Comparison of ENCODE assay signal across 8 mouse cellular contexts in the genomic region with DNA sequence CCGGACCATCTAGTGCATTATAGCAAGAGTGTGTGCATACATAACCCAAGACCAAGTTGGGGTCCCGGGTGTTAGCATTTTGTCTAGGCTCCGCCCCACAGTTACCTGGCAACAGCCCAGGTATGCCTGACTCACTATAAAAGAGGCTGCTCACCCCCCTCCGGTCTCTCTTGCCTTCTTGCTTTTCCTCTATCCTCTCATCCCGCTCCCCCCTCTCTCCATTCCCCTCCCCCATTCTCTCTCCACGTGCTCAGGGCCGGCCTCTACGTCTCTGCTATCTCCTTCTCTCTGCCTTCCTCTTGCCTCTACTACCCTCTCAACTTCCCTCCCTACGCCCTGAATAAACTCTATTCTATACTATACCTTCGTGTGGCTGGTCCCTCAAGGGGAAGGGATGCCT. TPM values are rescaled to one million over a fixed set of nuclear protein-coding genes. Genes with fewer than 3 reads are reported as not detected.
DNase-seq lines count a peak whose midpoint lies in the region; ATAC-seq and TF ChIP-seq lines count a peak whose summit lies in the region.

No protein-coding gene starts in this region.

- no peak overlapping the region for H3K27ac ChIP-seq in left cerebral cortex, adult 2 months
- H3K27ac ChIP-seq in forebrain, embryonic 14.5 days (ENCODE audit: low read depth, low read length) = no peak overlapping the region
- H3K27ac ChIP-seq in macrophage = no peak overlapping the region

- no peaks in the 10 kb centered on the region for H3K9me3 ChIP-seq in forebrain, embryonic 14.5 days (replicated peaks; ENCODE audit: control insufficient read depth, low read length)

- H3K27me3 ChIP-seq in forebrain, embryonic 14.5 days (replicated peaks; ENCODE audit: control insufficient read depth, insufficient read depth, low read length) = peaks cover 13% of the 10 kb centered on the region

- WGBS in forebrain, embryonic 14.5 days = 3% methylated on average over 10 of the region's 10 CpGs
- WGBS in macrophage (ENCODE audit: missing documents) = 31% methylated on average over 10 of the region's 10 CpGs

- DNase-seq in left cerebral cortex, adult 2 months (ENCODE audit: extremely low spot score in 1 of 2, low spot score in 2 of 2) = no peak
- no peak for DNase-seq in left cerebral cortex, postnatal 25 days (ENCODE audit: low spot score in 2 of 2)
- DNase-seq in brain, embryonic 14.5 days (ENCODE audit: low read depth) = peak; percentile 34
- peak; percentile 33 for DNase-seq in forebrain, embryonic 14.5 days (ENCODE audit: low spot score)
- no peak for DNase-seq in adrenal gland, adult 8-10 months
- DNase-seq in adrenal gland, adult 18-20 months (ENCODE audit: low spot score in 2 of 2) = no peak
- DNase-seq in layer of hippocampus, adult 9-10 months (ENCODE audit: low spot score) = no peak

- peak; percentile 13; the same call in 1 of the 2 replicates for ATAC-seq in forebrain, embryonic 14.5 days

- TF ChIP-seq POLR2A in brain, embryonic 14.5 days (IDR thresholded peaks at IDR 0.05; ENCODE audit: borderline replicate concordance, extremely low read depth, insufficient read depth, insufficient read length, poor library complexity, severe bottlenecking) = no peak

- intact Hi-C loops in left cerebral cortex, adult 2 months (cut with DNase I) = loop anchor here (2.0 kb wide), 1 partner anchor 36 kb away; no protein-coding TSS in a partner anchor
- intact Hi-C loops in left cerebral cortex, postnatal 25 days (cut with DNase I) = no loop called here

- TF ChIP-seq CTCF in left cerebral cortex, adult 2 months (IDR thresholded peaks at IDR 0.05) = no peak
- TF ChIP-seq CTCF in brain, embryonic 14.5 days (IDR thresholded peaks at IDR 0.05; ENCODE audit: borderline replicate concordance, extremely low read depth, insufficient read depth, insufficient read length) = no peak

- H3K9ac ChIP-seq in forebrain, embryonic 14.5 days (ENCODE audit: low read length) = peak overlapping the region; percentile 62

- H3K4me3 ChIP-seq in left cerebral cortex, adult 2 months = peak overlapping the region; percentile 76
- peak overlapping the region; percentile 52 for H3K4me3 ChIP-seq in forebrain, embryonic 14.5 days (ENCODE audit: low read depth, low read length)
- H3K4me3 ChIP-seq in macrophage (ENCODE audit: inconsistent target) = peak overlapping the region; percentile 44

- H3K79me2 ChIP-seq in macrophage (ENCODE audit: inconsistent target) = no peaks in the 10 kb centered on the region

- peak overlapping the region; percentile 69 for H3K4me2 ChIP-seq in forebrain, embryonic 14.5 days (ENCODE audit: low read length)

- peaks cover 7% of the 10 kb centered on the region; the same call in 1 of the 2 replicates for H3K4me1 ChIP-seq in forebrain, embryonic 14.5 days (ENCODE audit: control insufficient read depth, insufficient read depth, low read length)

- no peaks in the 10 kb centered on the region for H3K36me3 ChIP-seq in forebrain, embryonic 14.5 days (ENCODE audit: control insufficient read depth, insufficient read depth, low read length)
- H3K36me3 ChIP-seq in macrophage (ENCODE audit: inconsistent target) = peaks cover 24% of the 10 kb centered on the region

RNA-seq across cellular contexts. Expression of a gene that starts 14.0 kb away (rescaled TPM):
- under 1 TPM in 1 of 2 experiments, not detected in 1; 0.36 TPM for total RNA-seq in left cerebral cortex, adult 2 months (2021)
- total RNA-seq in left cerebral cortex, postnatal 25 days (2021) = not detected
- polyA plus RNA-seq in brain, embryonic 14.5 days (2012; rRNA removed) = 0.34 and 0.38 TPM in 2 replicates
- polyA plus RNA-seq in forebrain, embryonic 14.5 days (2014; fragmentation: Nextera tagmentation; extraction: Ambion mirVana) = 0.41 and 0.50 TPM in 2 replicates
- 10 to 100 TPM in 18 of 26 experiments, 1 to 10 TPM in 8; 2.8 to 51.5 (median 15.7) TPM for total RNA-seq in macrophage (2018; cell fraction: chromatin; rRNA removed)
- total RNA-seq in macrophage (2018; cell fraction: cytosol; rRNA removed) = 100 to 1,000 TPM; 164 to 540 (median 249) TPM
- total RNA-seq in macrophage (2018; cell fraction: nucleus; rRNA removed) = 100 to 1,000 TPM in 12 of 26 experiments, 10 to 100 TPM in 14; 45.3 to 292 (median 97.1) TPM
- 192 to 337 TPM (median 269 TPM) in 3 replicates for polyA plus RNA-seq in macrophage (2018)
- 1 to 10 TPM; 4.1 to 7.5 (median 6.1) TPM for total RNA-seq in adrenal gland, adult 8-10 months (2022)
- total RNA-seq in adrenal gland, adult 18-20 months (2021) = 10 to 100 TPM in 1 of 2 experiments, 1 to 10 TPM in 1; 5.8 to 13.0 TPM

RNA-seq across cellular contexts. Expression of a gene that starts 32.0 kb away (rescaled TPM):
- total RNA-seq in left cerebral cortex, adult 2 months (2021) = 10 to 100 TPM; 11.6 to 14.3 TPM
- 10 to 100 TPM; 13.8 TPM for total RNA-seq in left cerebral cortex, postnatal 25 days (2021)
- 4.9 and 7.4 TPM in 2 replicates for polyA plus RNA-seq in brain, embryonic 14.5 days (2012; rRNA removed)
- polyA plus RNA-seq in forebrain, embryonic 14.5 days (2014; fragmentation: Nextera tagmentation; extraction: Ambion mirVana) = 8.3 and 11.5 TPM in 2 replicates
- 100 to 1,000 TPM in 2 of 26 experiments, 10 to 100 TPM in 24; 11.2 to 126 (median 31.3) TPM for total RNA-seq in macrophage (2018; cell fraction: chromatin; rRNA removed)
- total RNA-seq in macrophage (2018; cell fraction: cytosol; rRNA removed) = 1,000 to 10,000 TPM in 1 of 26 experiments, 100 to 1,000 TPM in 25; 241 to 1,033 (median 488) TPM
- 100 to 1,000 TPM in 22 of 26 experiments, 10 to 100 TPM in 4; 68.5 to 379 (median 158) TPM for total RNA-seq in macrophage (2018; cell fraction: nucleus; rRNA removed)
- polyA plus RNA-seq in macrophage (2018) = 921 to 1,206 TPM (median 1,155 TPM) in 3 replicates
- 10 to 100 TPM; 11.4 to 29.7 (median 23.1) TPM for total RNA-seq in adrenal gland, adult 8-10 months (2022)
- 10 to 100 TPM; 17.7 to 32.8 TPM for total RNA-seq in adrenal gland, adult 18-20 months (2021)

RNA-seq across cellular contexts. Expression of a gene that starts 56.3 kb away (rescaled TPM):
- total RNA-seq in left cerebral cortex, adult 2 months (2021) = 1 to 10 TPM; 4.7 to 5.0 TPM
- 1 to 10 TPM; 3.6 to 6.2 TPM for total RNA-seq in left cerebral cortex, postnatal 25 days (2021)
- polyA plus RNA-seq in brain, embryonic 14.5 days (2012; rRNA removed) = 0.86 and 1.4 TPM in 2 replicates
- 0.52 and 1.5 TPM in 2 replicates for polyA plus RNA-seq in forebrain, embryonic 14.5 days (2014; fragmentation: Nextera tagmentation; extraction: Ambion mirVana)
- total RNA-seq in macrophage (2018; cell fraction: chromatin; rRNA removed) = 1,000 to 10,000 TPM in 14 of 26 experiments, 100 to 1,000 TPM in 12; 552 to 2,008 (median 1,011) TPM
- 100 to 1,000 TPM; 224 to 730 (median 474) TPM for total RNA-seq in macrophage (2018; cell fraction: cytosol; rRNA removed)
- total RNA-seq in macrophage (2018; cell fraction: nucleus; rRNA removed) = 1,000 to 10,000 TPM in 21 of 26 experiments, 100 to 1,000 TPM in 5; 780 to 1,818 (median 1,207) TPM
- polyA plus RNA-seq in macrophage (2018) = 372 to 843 TPM (median 791 TPM) in 3 replicates
- 10 to 100 TPM in 3 of 4 experiments, 1 to 10 TPM in 1; 6.4 to 15.5 (median 12.2) TPM for total RNA-seq in adrenal gland, adult 8-10 months (2022)
- total RNA-seq in adrenal gland, adult 18-20 months (2021) = 10 to 100 TPM in 1 of 2 experiments, 1 to 10 TPM in 1; 7.0 to 15.6 TPM

Comparison
In these comparisons a context has a peak if more than half of its experiments do, and no peak if none do; other contexts are left out.
1. DNase-seq: peak in brain, embryonic 14.5 days (single experiment) and forebrain, embryonic 14.5 days (single experiment); none in left cerebral cortex, adult 2 months (0 of 2), left cerebral cortex, postnatal 25 days (0 of 2), adrenal gland, adult 8-10 months (single experiment), adrenal gland, adult 18-20 months (0 of 2) and layer of hippocampus, adult 9-10 months (single experiment).
2. Peak in every context shown above with its lines, with median percentiles within 50 percentile points of each other: H3K4me3 ChIP-seq.